Mouse (Mus musculus) MEL (cell line): ENCODE data around the gene Slc2a3. TPM values are rescaled to one million over a fixed set of nuclear protein-coding genes. Genes with fewer than 3 reads are reported as not detected.

ENCODE experiments used
- DNase-seq: peaks from one replicate; pipeline ENCODE4 v3.0.0; 2011; ENCODE audit warnings: low read depth, low spot score
- H3K27ac ChIP-seq: 2 replicates; pipeline ENCODE4 v1.5.1; 2012; ENCODE audit warnings: low read depth, mild to moderate bottlenecking, control low read depth, low read length, moderate library complexity; ENCODE audit not compliant: control insufficient read depth
- H3K27me3 ChIP-seq, 2 experiments: fragments of 150-350 bp in 1 of 2; sonication (generic) in 1 of 2; 2 replicates each; pipeline ENCODE4 v1.6.1; 2012; ENCODE audit warnings: low read length in 2 of 2, mild to moderate bottlenecking in 2 of 2, improper control_type of control experiment in 1 of 2, moderate library complexity in 1 of 2; ENCODE audit not compliant: insufficient read depth in 2 of 2, control insufficient read depth in 1 of 2
- H3K36me3 ChIP-seq, 2 experiments: 2 replicates each; pipeline ENCODE4 v1.6.1; 2012 to 2014; ENCODE audit warnings: low read length in 2 of 2, improper control_type of control experiment in 1 of 2, inconsistent platforms in 1 of 2, mild to moderate bottlenecking in 1 of 2; ENCODE audit not compliant: insufficient read depth in 2 of 2, control insufficient read depth in 1 of 2
- H3K4me1 ChIP-seq, 2 experiments: fragments of 150-350 bp in 1 of 2; sonication (generic) in 1 of 2; 2 replicates each; pipeline ENCODE4 v1.6.1; 2012; ENCODE audit warnings: low read length in 2 of 2, improper control_type of control experiment in 1 of 2, mild to moderate bottlenecking in 1 of 2; ENCODE audit not compliant: insufficient read depth in 2 of 2, control insufficient read depth in 1 of 2
- H3K4me3 ChIP-seq, 2 experiments: fragments of 150-350 bp in 1 of 2; sonication (generic) in 1 of 2; 2 replicates each; pipeline ENCODE4 v1.5.1; 2012; ENCODE audit warnings: low read depth in 2 of 2, low read length in 2 of 2, mild to moderate bottlenecking in 2 of 2, moderate library complexity in 2 of 2, control low read depth in 1 of 2, improper control_type of control experiment in 1 of 2; ENCODE audit not compliant: control insufficient read depth in 1 of 2, insufficient read depth in 1 of 2
- H3K79me2 ChIP-seq: 2 replicates; pipeline ENCODE4 v1.6.1; 2012; ENCODE audit warnings: mild to moderate bottlenecking, low read length, moderate library complexity; ENCODE audit not compliant: control insufficient read depth, poor library complexity, insufficient read depth
- H3K9ac ChIP-seq: 2 replicates; pipeline ENCODE4 v1.6.1; 2012; ENCODE audit warnings: low read depth, mild to moderate bottlenecking, control low read depth, low read length, moderate library complexity; ENCODE audit not compliant: control insufficient read depth, poor library complexity, severe bottlenecking
- H3K9me3 ChIP-seq: fragments of 150-350 bp; sonication (generic); replicated peaks from 2 replicates; pipeline ENCODE4 v1.6.1; 2012; ENCODE audit warnings: mild to moderate bottlenecking, low read length, improper control_type of control experiment, moderate library complexity; ENCODE audit not compliant: insufficient read depth
- CHD1 ChIP-seq: IDR thresholded peaks from 2 replicates; pipeline ENCODE4 v1.6.1; 2012; ENCODE audit warnings: low read depth, mild to moderate bottlenecking, inconsistent platforms, low read length, improper control_type of control experiment
- CHD2 ChIP-seq: IDR thresholded peaks from 2 replicates; pipeline ENCODE4 v1.6.1; 2011; ENCODE audit warnings: low read length, improper control_type of control experiment
- CTCF ChIP-seq, 3 experiments: IDR thresholded peaks in 2 of 3; conservative IDR thresholded peaks in 1 of 3; 2 replicates each; pipeline ENCODE4 v1.5.1; 2011 to 2012; ENCODE audit warnings: low read length in 3 of 3, low read depth in 2 of 3, mild to moderate bottlenecking in 2 of 3, improper control_type of control experiment in 1 of 3, inconsistent platforms in 1 of 3, mixed read lengths in 1 of 3, moderate library complexity in 1 of 3; ENCODE audit not compliant: control insufficient read depth in 1 of 3, insufficient read depth in 1 of 3, poor library complexity in 1 of 3, severe bottlenecking in 1 of 3
- E2F4 ChIP-seq: IDR thresholded peaks from 2 replicates; pipeline ENCODE4 v1.6.1; 2011; ENCODE audit warnings: low read depth, low read length, improper control_type of control experiment, borderline replicate concordance
- EP300 ChIP-seq, 2 experiments: IDR thresholded peaks; 2 replicates each; pipeline ENCODE4 v1.6.1; 2011; ENCODE audit warnings: improper control_type of control experiment in 2 of 2, low read length in 2 of 2, low read depth in 1 of 2, mild to moderate bottlenecking in 1 of 2
- GATA1 ChIP-seq: IDR thresholded peaks from 2 replicates; pipeline ENCODE4 v1.6.1; 2011; ENCODE audit warnings: low read depth, low read length, improper control_type of control experiment
- HCFC1 ChIP-seq: IDR thresholded peaks from 2 replicates; pipeline ENCODE4 v1.6.1; 2012; ENCODE audit warnings: low read depth, mild to moderate bottlenecking, inconsistent platforms, low read length, improper control_type of control experiment, moderate library complexity
- KAT2A ChIP-seq: conservative IDR thresholded peaks from 2 replicates; pipeline ENCODE4 v1.6.1; 2012; ENCODE audit warnings: low read depth, low read length, improper control_type of control experiment, inconsistent platforms
- MAFK ChIP-seq: IDR thresholded peaks from 2 replicates; pipeline ENCODE4 v1.6.1; 2011; ENCODE audit warnings: low read depth, mild to moderate bottlenecking, low read length, improper control_type of control experiment, borderline replicate concordance
- MAX ChIP-seq: IDR thresholded peaks from 2 replicates; pipeline ENCODE4 v1.6.1; 2011; ENCODE audit warnings: low read length, improper control_type of control experiment
- MYC ChIP-seq: IDR thresholded peaks from 2 replicates; pipeline ENCODE4 v1.6.1; 2011; ENCODE audit warnings: low read depth, mild to moderate bottlenecking, low read length, improper control_type of control experiment, moderate library complexity
- NELFE ChIP-seq: IDR thresholded peaks from 2 replicates; pipeline ENCODE4 v1.6.1; 2011; ENCODE audit warnings: low read depth, low read length, improper control_type of control experiment
- POLR2AphosphoS2 ChIP-seq: IDR thresholded peaks from 2 replicates; pipeline ENCODE4 v1.6.1; 2011; ENCODE audit warnings: low read length, improper control_type of control experiment
- POLR2AphosphoS5 ChIP-seq: IDR thresholded peaks from 2 replicates; pipeline ENCODE4 v1.6.1; 2012; ENCODE audit warnings: low read depth, borderline replicate concordance, mild to moderate bottlenecking, inconsistent platforms, low read length, moderate library complexity, mixed read lengths
- RCOR1 ChIP-seq: IDR thresholded peaks from 2 replicates; pipeline ENCODE4 v1.6.1; 2012; ENCODE audit warnings: low read depth, mild to moderate bottlenecking, inconsistent platforms, low read length, improper control_type of control experiment
- USF1 ChIP-seq: IDR thresholded peaks from 2 replicates; pipeline ENCODE4 v1.6.1; 2014; ENCODE audit warnings: low read depth, mild to moderate bottlenecking, inconsistent platforms, low read length, improper control_type of control experiment, moderate library complexity
- ZKSCAN1 ChIP-seq: IDR thresholded peaks from 2 replicates; pipeline ENCODE4 v1.6.1; 2012; ENCODE audit warnings: low read depth, mild to moderate bottlenecking, inconsistent platforms, low read length, improper control_type of control experiment, moderate library complexity
- ZMIZ1 ChIP-seq: IDR thresholded peaks from 2 replicates; pipeline ENCODE4 v1.6.1; 2012; ENCODE audit warnings: low read depth, mild to moderate bottlenecking, inconsistent platforms, low read length, improper control_type of control experiment, moderate library complexity
- ZNF384 ChIP-seq: IDR thresholded peaks from 2 replicates; pipeline ENCODE4 v1.6.1; 2012; ENCODE audit warnings: low read depth, mild to moderate bottlenecking, inconsistent platforms, low read length, improper control_type of control experiment
- polyA plus RNA-seq, 2 experiments: library from polyadenylated mRNA; stranded (reverse) in 1 of 2; unstranded in 1 of 2; fragments of >175 nt in 1 of 2; fragments of >200 nt in 1 of 2; gene quantifications; 2 replicates each; pipeline versions ENCODE4 v1.2.1 to v1.2.4; 2012; ENCODE audit warnings: low replicate concordance in 2 of 2, low read depth in 1 of 2; ENCODE audit not compliant: insufficient read length in 2 of 2, insufficient read depth in 1 of 2, missing spikeins in 1 of 2
- total RNA-seq: library from RNA; depleted of rRNA; stranded (reverse); fragments of 300-350 nt; gene quantifications from 2 replicates; pipeline ENCODE4 v1.2.3, GENCODE M21; 2012

The Slc2a3 gene
- total and polyA plus RNA-seq, 3 experiments: 78.4 to 93.4 TPM; not detected in 1

GRCm38 (mm10) chr6:122825923-122826742 lies 24.7 kb upstream of the Slc2a3 start (continued):
- TF ChIP-seq CHD2: no peak
- TF ChIP-seq CTCF (IDR thresholded peaks at IDR 0.05 in 2 of 3, conservative IDR thresholded peaks at IDR 0.05 in 1 of 3; ENCODE audit: control insufficient read depth in 1 of 3, insufficient read depth in 1 of 3, low read depth in 2 of 3, low read length in 3 of 3, poor library complexity in 1 of 3, severe bottlenecking in 1 of 3): no peak
- no peak for TF ChIP-seq ZNF384
- TF ChIP-seq POLR2AphosphoS2: no peak

DNA sequence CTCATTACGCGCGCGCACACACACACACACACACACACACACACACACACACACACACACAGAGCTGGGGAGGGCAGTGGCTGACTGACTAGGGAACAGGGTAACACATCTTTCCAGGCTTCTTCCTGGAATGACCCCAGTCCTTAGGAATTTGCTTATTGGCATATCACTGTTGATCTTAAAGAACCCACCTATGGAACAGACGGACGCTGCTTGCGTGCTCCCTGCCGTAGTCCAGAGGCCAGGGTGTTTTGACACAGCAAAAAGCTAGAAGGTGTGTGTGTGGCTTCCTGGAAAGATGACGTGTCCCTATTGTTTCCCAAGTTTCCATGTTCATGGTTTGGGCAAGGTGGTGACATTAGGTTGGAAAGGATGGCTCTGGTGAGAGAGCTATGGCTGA lies 23.7 kb upstream of the Slc2a3 start:
- Histone ChIP-seq H3K27me3 (no peaks in the 10 kb centered on the region), H3K79me2 (peaks cover 8% of the 10 kb centered on the region), H3K36me3 (peaks cover 0 to 20% of the 10 kb centered on the region in 2 experiments; a peak in 3 of 4 replicates)
- TF ChIP-seq ZMIZ1: no peak
- TF ChIP-seq HCFC1: no peak
- TF ChIP-seq POLR2AphosphoS2: no peak
- TF ChIP-seq MAX: no peak
- TF ChIP-seq USF1: no peak
- TF ChIP-seq E2F4: no peak
- TF ChIP-seq CHD2: no peak
- no peak for TF ChIP-seq ZNF384
- no peak for TF ChIP-seq MYC
- no peak for TF ChIP-seq EP300 (IDR thresholded peaks at IDR 0.05; ENCODE audit: low read depth in 1 of 2, low read length in 2 of 2)
- no peak for TF ChIP-seq RCOR1
- TF ChIP-seq, all 39 proteins: peak for 0
- Histone ChIP-seq H3K9me3 (no peaks in the 10 kb centered on the region), H3K9ac (no peak overlapping the region), H3K27ac (no peak overlapping the region), H3K4me3 (no peak overlapping the region), H3K4me1 (peaks cover 4 to 26% of the 10 kb centered on the region in 2 experiments)
- no peak for DNase-seq

- Histone ChIP-seq H3K27ac (no peak overlapping the region), H3K36me3 (peaks cover 0 to 21% of the 10 kb centered on the region in 2 experiments; a peak in 3 of 4 replicates), H3K4me1 (peaks cover 5 to 26% of the 10 kb centered on the region in 2 experiments), H3K9me3 (no peaks in the 10 kb centered on the region), H3K79me2 (peaks cover 14% of the 10 kb centered on the region), H3K4me3 (no peak overlapping the region), H3K27me3 (no peaks in the 10 kb centered on the region), H3K9ac (no peak overlapping the region)
- no peak for DNase-seq
- TF ChIP-seq POLR2AphosphoS5 (no peak), GATA1 (no peak), USF1 (no peak), EP300 (IDR thresholded peaks at IDR 0.05; ENCODE audit: low read depth in 1 of 2, low read length in 2 of 2) (no peak), ZKSCAN1 (no peak), KAT2A (no peak), NELFE (no peak), MAFK (no peak), CHD2 (no peak), CTCF (IDR thresholded peaks at IDR 0.05 in 2 of 3, conservative IDR thresholded peaks at IDR 0.05 in 1 of 3; ENCODE audit: control insufficient read depth in 1 of 3, insufficient read depth in 1 of 3, low read depth in 2 of 3, low read length in 3 of 3, poor library complexity in 1 of 3, severe bottlenecking in 1 of 3) (no peak), CHD1 (no peak)
Observed at GRCm38 (mm10) chr6:122824086-122824485, 22.6 kb upstream of the Slc2a3 start.
